ENCODE assay signal across 14 mouse cellular contexts in the genomic region with DNA sequence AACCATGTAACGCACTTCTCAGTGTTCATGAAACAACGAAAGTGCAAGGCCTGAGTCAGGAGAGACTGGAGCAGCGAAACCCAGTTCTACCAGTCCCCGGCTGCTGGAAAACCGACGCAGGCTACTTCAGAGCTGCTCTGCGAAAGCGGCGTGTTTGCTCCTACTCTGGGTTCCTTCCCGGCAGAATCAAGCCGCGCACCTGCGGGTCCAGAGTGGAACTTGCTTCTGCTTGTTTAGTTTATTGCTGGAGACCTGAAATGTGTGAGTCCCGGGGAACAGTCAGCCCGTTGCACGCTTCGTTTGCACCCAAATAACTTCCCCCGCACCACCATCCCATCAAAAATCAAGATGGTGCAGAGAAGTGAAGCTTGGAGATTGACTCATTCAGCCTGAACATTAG. TPM values are rescaled to one million over a fixed set of nuclear protein-coding genes. Genes with fewer than 3 reads are reported as not detected.
DNase-seq lines count a peak whose midpoint lies in the region; ATAC-seq and TF ChIP-seq lines count a peak whose summit lies in the region.
"Had no signal": no experiment of that assay in that cellular context is flagged by ENCODE, and none has a peak within 500 bp of the region (broad histone marks: within the 10 kb centered on the region; RNA-seq: fewer than 3 reads in every experiment).

A gene (plus strand): TSS at position 345 of the 400 bp plus-strand sequence.

- intact Hi-C loops in left cerebral cortex, postnatal 14 days (cut with DNase I): loop anchor here (5.0 kb wide), 3 partner anchors 179 to 676 kb away; no protein-coding TSS in a partner anchor

- DNase-seq in embryo, embryonic 10.5 days (ENCODE audit: low spot score): peak; percentile 56
- DNase-seq in embryo, embryonic 9.5 days (ENCODE audit: extremely low spot score): no peak
- DNase-seq in thymus, adult 2 months: no peak
- DNase-seq in thymus, adult 18-20 months: no peak
- peak; percentile 32 for DNase-seq in retina, embryonic 14.5 days (ENCODE audit: low spot score)
- no peak for DNase-seq in left cerebral cortex, postnatal 14 days (ENCODE audit: low spot score in 2 of 2)
- DNase-seq: cerebellum, adult 18-20 months had no signal

- no peaks in the 10 kb centered on the region for H3K36me3 ChIP-seq in hindbrain, embryonic 12.5 days
- H3K36me3 ChIP-seq in hindbrain, embryonic 13.5 days: no peaks in the 10 kb centered on the region
- H3K36me3 ChIP-seq in thymus, adult 2 months (ENCODE audit: control insufficient read depth, insufficient read depth, low read length): no peaks in the 10 kb centered on the region
- H3K36me3 ChIP-seq: midbrain, embryonic 10.5 days had no signal

- 0 out of 2 replicates have a peak within 1 kb of the TSS, but pooled peaks have one; percentile 11 for H3K4me3 ChIP-seq in hindbrain, embryonic 12.5 days
- no peak within 1 kb of the TSS for H3K4me3 ChIP-seq in hindbrain, embryonic 13.5 days
- no peak within 1 kb of the TSS for H3K4me3 ChIP-seq in thymus, adult 2 months (ENCODE audit: control insufficient read depth, insufficient read depth, low read length)
- H3K4me3 ChIP-seq: layer of hippocampus, adult 2 months; midbrain, embryonic 10.5 days had no signal

- no peaks in the 10 kb centered on the region for H3K9me3 ChIP-seq in hindbrain, embryonic 12.5 days (replicated peaks)
- no peaks in the 10 kb centered on the region for H3K9me3 ChIP-seq in hindbrain, embryonic 13.5 days
- H3K9me3 ChIP-seq: midbrain, embryonic 10.5 days had no signal

- H3K4me1 ChIP-seq in hindbrain, embryonic 12.5 days: peaks cover 6% of the 10 kb centered on the region; the same call in 1 of the 2 replicates
- peaks cover 11% of the 10 kb centered on the region for H3K4me1 ChIP-seq in hindbrain, embryonic 13.5 days (replicated peaks)
- no peaks in the 10 kb centered on the region for H3K4me1 ChIP-seq in thymus, adult 2 months (replicated peaks; ENCODE audit: control insufficient read depth, insufficient read depth, low read length)

- 0 out of 2 replicates have a peak within 1 kb of the TSS, but pooled peaks have one; percentile 4 for H3K4me2 ChIP-seq in hindbrain, embryonic 12.5 days (replicated peaks)
- H3K4me2 ChIP-seq in hindbrain, embryonic 13.5 days: no peak within 1 kb of the TSS

- H3K9ac ChIP-seq in hindbrain, embryonic 12.5 days: no peak within 1 kb of the TSS
- H3K9ac ChIP-seq in hindbrain, embryonic 13.5 days: no peak within 1 kb of the TSS
- H3K9ac ChIP-seq: liver, embryonic 14.5 days had no signal

- H3K27me3 ChIP-seq in hindbrain, embryonic 12.5 days: peaks cover 97% of the 10 kb centered on the region
- peaks cover 98% of the 10 kb centered on the region for H3K27me3 ChIP-seq in hindbrain, embryonic 13.5 days
- peaks cover 8% of the 10 kb centered on the region; the same call in 1 of the 2 replicates for H3K27me3 ChIP-seq in thymus, adult 2 months (ENCODE audit: control insufficient read depth, insufficient read depth, low read length)

- no peak for ATAC-seq in hindbrain, embryonic 12.5 days (ENCODE audit: low FRiP score)
- no peak for ATAC-seq in hindbrain, embryonic 13.5 days (ENCODE audit: low FRiP score)
- ATAC-seq: forebrain, embryonic 16.5 days had no signal

- TF ChIP-seq CTCF in thymus, adult 2 months (IDR thresholded peaks at IDR 0.05; ENCODE audit: borderline replicate concordance, control insufficient read depth, extremely low read depth, insufficient read depth, low read length, poor library complexity): no peak

- no peak for TF ChIP-seq POLR2A in thymus, adult 2 months (IDR thresholded peaks at IDR 0.05; ENCODE audit: control insufficient read depth, extremely low read depth, insufficient read depth, low read length, poor library complexity)

- WGBS in hindbrain, embryonic 12.5 days: 1% methylated on average over 18 of the region's 18 CpGs
- WGBS in hindbrain, embryonic 13.5 days: under 1% methylated on average over 18 of the region's 18 CpGs
- WGBS in thymus, adult 2 months: 7% methylated on average over 18 of the region's 18 CpGs

- no peak within 1 kb of the TSS for H3K27ac ChIP-seq in hindbrain, embryonic 12.5 days
- H3K27ac ChIP-seq in hindbrain, embryonic 13.5 days: no peak within 1 kb of the TSS
- H3K27ac ChIP-seq in thymus, adult 2 months (ENCODE audit: control insufficient read depth, insufficient read depth, low read length): peak within 1 kb of the TSS; percentile 7; the same call in 1 of the 2 replicates
- H3K27ac ChIP-seq: layer of hippocampus, adult 2 months; liver, embryonic 14.5 days; midbrain, embryonic 10.5 days had no signal

RNA-seq across cellular contexts. Expression of the gene that starts here (rescaled TPM):
- 4.7 and 7.3 TPM in 2 replicates for polyA plus RNA-seq in hindbrain, embryonic 12.5 days (2016; fragmentation: Nextera tagmentation; extraction: Ambion mirVana)
- polyA plus RNA-seq in hindbrain, embryonic 13.5 days (2015; fragmentation: Nextera tagmentation; extraction: Ambion mirVana): 0.12 TPM in 1 of 2 replicates, not detected in the other
- polyA plus RNA-seq in thymus, adult 2 months (2012; rRNA removed): 90.6 and 92.3 TPM in 2 replicates
- total RNA-seq in left cerebral cortex, postnatal 14 days (2021): not detected
- total RNA-seq: adrenal gland, postnatal 14 days had no signal
- polyA plus RNA-seq: forebrain, embryonic 16.5 days; liver, embryonic 14.5 days had no signal

Comparison
In these comparisons a context has a peak if more than half of its experiments do, and no peak if none do; other contexts are left out.
1. RNA of the gene that starts here (polyA plus RNA-seq): 90.6 to 92.3 TPM in thymus, adult 2 months; 4.7 to 7.3 TPM in hindbrain, embryonic 12.5 days and 0.12 TPM in hindbrain, embryonic 13.5 days; every median in the first group is over 10 times any median in the second.
2. DNase-seq: peak in embryo, embryonic 10.5 days (single experiment) and retina, embryonic 14.5 days (single experiment); none in embryo, embryonic 9.5 days (single experiment), thymus, adult 2 months (single experiment), thymus, adult 18-20 months (0 of 2) and left cerebral cortex, postnatal 14 days (0 of 2).